In the genomic region with DNA sequence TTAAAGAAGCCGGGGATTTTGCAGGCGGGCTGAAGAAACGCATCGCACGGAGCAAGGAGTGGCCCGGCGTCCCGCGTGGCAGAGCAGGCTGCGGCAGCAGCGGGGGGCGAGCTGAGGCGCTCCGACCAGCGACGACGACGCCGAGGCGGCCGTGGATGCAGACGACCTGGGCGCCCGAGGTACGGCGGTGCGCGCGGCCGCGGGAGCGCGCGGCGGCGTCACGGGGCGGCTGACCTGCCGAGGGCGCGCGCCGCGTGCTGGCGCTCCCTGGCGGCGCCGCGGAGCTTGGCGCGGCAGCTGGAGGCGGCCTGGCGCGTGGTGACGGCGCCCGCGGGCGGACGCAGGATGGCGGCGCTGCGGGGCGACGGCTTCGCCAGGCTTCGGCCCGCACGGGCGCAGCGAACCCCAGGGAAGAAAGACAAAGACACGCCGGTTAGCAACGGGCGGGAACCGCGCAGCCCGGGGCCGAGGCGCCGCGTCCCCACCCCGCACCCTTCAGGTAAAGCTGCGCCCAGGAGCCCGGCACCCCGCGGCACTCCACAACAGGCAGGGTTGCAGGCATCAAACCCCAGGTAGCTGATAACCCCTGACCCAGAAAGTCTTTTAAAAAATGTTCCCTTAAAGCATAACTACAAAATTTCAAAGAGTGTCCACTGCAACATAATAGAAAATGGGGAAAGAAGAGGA, we compare ENCODE assay signal across 8 mouse cellular contexts.
DNase-seq lines count a peak whose midpoint lies in the region; ATAC-seq and TF ChIP-seq lines count a peak whose summit lies in the region.

No protein-coding gene starts in this region.

- peak overlapping the region; percentile 80 for H3K4me2 ChIP-seq in hindbrain, embryonic 15.5 days

- DNase-seq in ZHBTc4 (ENCODE audit: low read depth, low spot score), result peak; percentile 82
- DNase-seq in cerebellum, postnatal 36 days, result peak; percentile 70 to 79
- peak; percentile 70 to 78 for DNase-seq in frontal cortex, postnatal 36 days (ENCODE audit: low spot score in 2 of 2)
- peak; percentile 78 to 82 for DNase-seq in left cerebral cortex, adult 2 months (ENCODE audit: extremely low spot score in 1 of 2, low spot score in 2 of 2)
- peak; percentile 67 for DNase-seq in right cerebral cortex, postnatal 14 days
- peak; percentile 23 to 45 for DNase-seq in urinary bladder, postnatal 36 days (ENCODE audit: low spot score in 2 of 2)

- H3K9me3 ChIP-seq in hindbrain, embryonic 15.5 days, result no peaks in the 10 kb centered on the region

- no peaks in the 10 kb centered on the region for H3K36me3 ChIP-seq in hindbrain, embryonic 15.5 days

- under 1% methylated on average over 81 of the region's 87 CpGs for WGBS in hindbrain, embryonic 15.5 days

- TF ChIP-seq CTCF in left cerebral cortex, adult 2 months (IDR thresholded peaks at IDR 0.05), result peak; percentile 27

- H3K9ac ChIP-seq in hindbrain, embryonic 15.5 days, result peak overlapping the region; percentile 79

- peak overlapping the region; percentile 76 for H3K4me3 ChIP-seq in hindbrain, embryonic 15.5 days
- H3K4me3 ChIP-seq in left cerebral cortex, adult 2 months, result peak overlapping the region; percentile 54

- ATAC-seq in hindbrain, embryonic 15.5 days (ENCODE audit: low FRiP score, low read depth), result peak; percentile 94
- ATAC-seq in megakaryocyte, adult 5-6 weeks (ENCODE audit: poor library complexity, severe bottlenecking), result peak; percentile 87

- no peaks in the 10 kb centered on the region for H3K27me3 ChIP-seq in hindbrain, embryonic 15.5 days

- intact Hi-C loops in left cerebral cortex, adult 2 months (cut with DNase I), result loop anchor here (5.0 kb wide), 1 partner anchor 558 kb away; no protein-coding TSS in a partner anchor

- peaks cover 5% of the 10 kb centered on the region; the same call in 1 of the 2 replicates for H3K4me1 ChIP-seq in hindbrain, embryonic 15.5 days (replicated peaks)

- peak overlapping the region; percentile 87 for H3K27ac ChIP-seq in hindbrain, embryonic 15.5 days (replicated peaks)
- peak overlapping the region; percentile 94 for H3K27ac ChIP-seq in left cerebral cortex, adult 2 months

Comparison
In these comparisons a context has a peak if more than half of its experiments do, and no peak if none do; other contexts are left out.
1. Peak in every context shown above with its lines: DNase-seq, ATAC-seq, H3K4me3 ChIP-seq and H3K27ac ChIP-seq.